Comparison of ENCODE assay signal across 8 mouse cellular contexts in the genomic region with DNA sequence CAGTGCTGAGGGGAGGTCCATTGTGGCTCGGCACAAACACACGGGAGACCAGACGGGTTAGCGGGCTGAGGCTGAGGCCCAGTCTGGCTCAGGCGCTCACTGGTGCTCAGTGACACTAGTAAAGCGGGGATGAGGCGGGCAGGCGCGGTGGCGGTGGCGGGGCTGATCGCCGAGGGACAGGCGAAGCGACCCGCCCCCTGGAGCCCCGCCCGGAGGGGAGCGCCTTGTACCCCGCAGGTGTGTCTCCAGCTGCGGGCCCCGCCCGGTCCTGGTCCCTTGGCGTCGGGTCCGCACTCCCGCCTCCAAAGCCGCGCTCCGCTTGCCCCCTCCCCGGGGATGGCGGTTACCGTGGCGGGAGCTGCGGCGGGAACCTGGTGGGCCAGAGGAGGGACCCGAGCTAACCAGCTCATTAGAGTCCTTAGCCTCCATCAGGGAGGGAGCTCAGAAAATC. TPM values are rescaled to one million over a fixed set of nuclear protein-coding genes. Genes with fewer than 3 reads are reported as not detected.
A peak's percentile ranks its signal among the peaks of the same experiment; 100 is the strongest.
DNase-seq lines count a peak whose midpoint lies in the region; ATAC-seq and TF ChIP-seq lines count a peak whose summit lies in the region.

No protein-coding gene starts in this region.

- H3K9ac ChIP-seq in CH12.LX (ENCODE audit: insufficient read depth, low read depth), result peak overlapping the region; percentile 73
- peak overlapping the region; percentile 93 for H3K9ac ChIP-seq in heart, embryonic 16.5 days (ENCODE audit: low read length)

- peaks cover 9 to 22% of the 10 kb centered on the region in 2 experiments for H3K36me3 ChIP-seq in CH12.LX (replicated peaks in 1 of 2; ENCODE audit: control insufficient read depth in 1 of 2, insufficient read depth in 1 of 2, low read length in 1 of 2)
- H3K36me3 ChIP-seq in heart, embryonic 16.5 days (ENCODE audit: control insufficient read depth, insufficient read depth), result peaks cover 9% of the 10 kb centered on the region
- H3K36me3 ChIP-seq in spleen, adult 2 months (ENCODE audit: control insufficient read depth, insufficient read depth, low read length), result peaks cover 2% of the 10 kb centered on the region; the same call in 1 of the 2 replicates

- TF ChIP-seq RAD21 in CH12.LX (IDR thresholded peaks at IDR 0.05; ENCODE audit: low read depth, low read length), result no peak

- peaks cover 2 to 33% of the 10 kb centered on the region in 2 experiments; a peak in 3 of 4 replicates for H3K4me1 ChIP-seq in CH12.LX (ENCODE audit: control insufficient read depth in 1 of 2, insufficient read depth in 2 of 2)
- H3K4me1 ChIP-seq in heart, embryonic 16.5 days (ENCODE audit: control insufficient read depth, insufficient read depth, low read length), result peaks cover 13% of the 10 kb centered on the region; the same call in 1 of the 2 replicates
- peaks cover 6% of the 10 kb centered on the region for H3K4me1 ChIP-seq in spleen, adult 2 months (ENCODE audit: control insufficient read depth, insufficient read depth, insufficient read length)

- no peaks in the 10 kb centered on the region for H3K27me3 ChIP-seq in CH12.LX (replicated peaks)
- no peaks in the 10 kb centered on the region for H3K27me3 ChIP-seq in heart, embryonic 16.5 days (ENCODE audit: control insufficient read depth, insufficient read depth, low read length)
- H3K27me3 ChIP-seq in spleen, adult 2 months (ENCODE audit: control insufficient read depth, insufficient read depth, low read length), result no peaks in the 10 kb centered on the region

- peak overlapping the region; percentile 81 for H3K27ac ChIP-seq in CH12.LX (ENCODE audit: insufficient read depth, low read depth)
- H3K27ac ChIP-seq in heart, embryonic 16.5 days (ENCODE audit: low read length), result peak overlapping the region; percentile 78
- peak overlapping the region; percentile 35; the same call in 1 of the 2 replicates for H3K27ac ChIP-seq in spleen, adult 2 months (ENCODE audit: insufficient read depth, low read length)

- WGBS in heart, embryonic 16.5 days, result 1% methylated on average over 27 of the region's 37 CpGs
- WGBS in large intestine, adult 2 months, result under 1% methylated on average over 27 of the region's 37 CpGs
- WGBS in spleen, adult 2 months, result under 1% methylated on average over 37 of the region's 37 CpGs

- dilution Hi-C loops in CH12.LX (cut with MboI; ENCODE audit: extremely low pct_ligation_motif_present, extremely low pct_unique_long_range_greater_than_20kb, low sequenced_read_pairs), result no loop called here

- DNase-seq in A20 (ENCODE audit: low read depth, low spot score) (peak; percentile 87), CH12.LX (ENCODE audit: extremely low read depth) (peak; percentile 48)
- DNase-seq in large intestine, adult 2 months (ENCODE audit: low read depth, low spot score), result peak; percentile 6
- peak in 1 of 2 experiments; percentile 37 for DNase-seq in spleen, adult 2 months (ENCODE audit: low read depth in 1 of 2, low spot score in 2 of 2)
- no peak for DNase-seq in layer of hippocampus, postnatal 25 days (ENCODE audit: extremely low spot score in 1 of 2, low spot score in 1 of 2)

- peaks cover 30% of the 10 kb centered on the region for H3K79me2 ChIP-seq in CH12.LX (replicated peaks; ENCODE audit: control insufficient read depth, extremely low read depth, insufficient read depth, poor library complexity, severe bottlenecking)

- H3K9me3 ChIP-seq in CH12.LX (replicated peaks; ENCODE audit: low read length), result no peaks in the 10 kb centered on the region
- no peaks in the 10 kb centered on the region for H3K9me3 ChIP-seq in heart, embryonic 16.5 days (replicated peaks; ENCODE audit: control insufficient read depth, low read length)

- TF ChIP-seq POLR2A in CH12.LX (IDR thresholded peaks at IDR 0.05; ENCODE audit: low read depth, low read length), result no peak; the same call in 1 of the 2 replicates
- TF ChIP-seq POLR2A in spleen, adult 2 months (IDR thresholded peaks at IDR 0.05; ENCODE audit: low read depth, low read length), result no peak

- peak overlapping the region; percentile 77 to 98 (median 97) for H3K4me3 ChIP-seq in CH12.LX (replicated peaks in 1 of 3; ENCODE audit: low read depth in 2 of 3, low read length in 2 of 3, poor library complexity in 1 of 3)
- peak overlapping the region; percentile 94 for H3K4me3 ChIP-seq in heart, embryonic 16.5 days (ENCODE audit: low read length)
- H3K4me3 ChIP-seq in spleen, adult 2 months (ENCODE audit: extremely low read depth, insufficient read depth, insufficient read length), result peak overlapping the region; percentile 87

- peak overlapping the region; percentile 75; the same call in 1 of the 2 replicates for H3K4me2 ChIP-seq in CH12.LX (ENCODE audit: insufficient read depth, low read depth, poor library complexity, severe bottlenecking)
- peak overlapping the region; percentile 84 for H3K4me2 ChIP-seq in heart, embryonic 16.5 days (ENCODE audit: low read depth, low read length)

- no peak for TF ChIP-seq EP300 in CH12.LX (IDR thresholded peaks at IDR 0.05; ENCODE audit: low read length)

- ATAC-seq in common myeloid progenitor, adult 5-6 weeks (replicated peaks; ENCODE audit: low read depth, poor library complexity, severe bottlenecking), result peak; percentile 41
- ATAC-seq in heart, embryonic 16.5 days (replicated peaks; ENCODE audit: extremely low read depth, insufficient read depth, low FRiP score), result peak; percentile 78
- ATAC-seq in megakaryocyte, adult 5-6 weeks (ENCODE audit: poor library complexity, severe bottlenecking), result peak; percentile 45

- no peak for TF ChIP-seq CTCF in CH12.LX (conservative IDR thresholded peaks at IDR 0.05 in 1 of 2, IDR thresholded peaks at IDR 0.05 in 1 of 2; ENCODE audit: low read depth in 2 of 2, low read length in 2 of 2)
- TF ChIP-seq CTCF in spleen, adult 2 months (IDR thresholded peaks at IDR 0.05; ENCODE audit: extremely low read depth, insufficient read depth, insufficient read length, insufficient replicate concordance), result no peak

- in situ Hi-C loops in CH12.LX (cut with MboI; ENCODE audit: low pct_ligation_motif_present, low pct_unique_long_range_greater_than_20kb, low sequenced_read_pairs), result no loop called here

TF ChIP-seq in CH12.LX, 34 proteins besides CTCF, POLR2A, EP300 and RAD21:
- TF ChIP-seq MAZ (IDR thresholded peaks at IDR 0.05; ENCODE audit: low read depth, low read length), result 0 out of 2 replicates have a peak, but pooled peaks have one; percentile 56
- no peak for TF ChIP-seq POLR2AphosphoS2 (IDR thresholded peaks at IDR 0.05; ENCODE audit: low read depth, low read length)

RNA-seq across cellular contexts. Expression of gene Plk4, which starts 0.6 kb away (rescaled TPM):
- total RNA-seq in CH12.LX (2012; rRNA removed), result 39.2 and 41.1 TPM in 2 replicates
- 43.2 and 46.0 TPM in 2 replicates for total RNA-seq in CH12.LX (2014; rRNA removed)
- polyA plus RNA-seq in CH12.LX (2012; ENCODE audit: insufficient read length, low read depth), result 36.3 and 39.0 TPM in 2 replicates
- 84.9 and 96.4 TPM in 2 replicates for total RNA-seq in common myeloid progenitor, adult 5-6 weeks (2017)
- 36.5 TPM in 2 replicates for polyA plus RNA-seq in heart, embryonic 16.5 days (2015; fragmentation: Nextera tagmentation; extraction: Ambion mirVana)
- polyA plus RNA-seq in large intestine, adult 2 months (2012; rRNA removed), result 4.4 and 6.4 TPM in 2 replicates
- 63.2 and 77.6 TPM in 2 replicates for total RNA-seq in megakaryocyte, adult 5-6 weeks (2015)
- total RNA-seq in megakaryocyte, adult 5-6 weeks (2017), result 67.1 and 93.7 TPM in 2 replicates
- polyA plus RNA-seq in spleen, adult 2 months (2012; rRNA removed), result 2.7 and 3.3 TPM in 2 replicates
- total RNA-seq in layer of hippocampus, postnatal 25 days (2021), result 1 to 10 TPM; 3.6 to 4.2 TPM

RNA-seq across cellular contexts. Expression of gene Mfsd8, which starts 46.3 kb away (rescaled TPM):
- total RNA-seq in CH12.LX (2012; rRNA removed), result 3.8 and 4.1 TPM in 2 replicates
- total RNA-seq in CH12.LX (2014; rRNA removed), result 7.7 and 8.0 TPM in 2 replicates
- 6.0 and 10.0 TPM in 2 replicates for polyA plus RNA-seq in CH12.LX (2012; ENCODE audit: insufficient read length, low read depth)
- 6.5 and 7.8 TPM in 2 replicates for total RNA-seq in common myeloid progenitor, adult 5-6 weeks (2017)
- polyA plus RNA-seq in heart, embryonic 16.5 days (2015; fragmentation: Nextera tagmentation; extraction: Ambion mirVana), result 6.9 and 8.6 TPM in 2 replicates
- polyA plus RNA-seq in large intestine, adult 2 months (2012; rRNA removed), result 3.1 and 4.7 TPM in 2 replicates
- total RNA-seq in megakaryocyte, adult 5-6 weeks (2015), result 16.3 and 17.0 TPM in 2 replicates
- 5.7 and 7.1 TPM in 2 replicates for total RNA-seq in megakaryocyte, adult 5-6 weeks (2017)
- 1.9 and 2.6 TPM in 2 replicates for polyA plus RNA-seq in spleen, adult 2 months (2012; rRNA removed)
- 10 to 100 TPM; 19.5 to 20.1 TPM for total RNA-seq in layer of hippocampus, postnatal 25 days (2021)

RNA-seq across cellular contexts. Expression of gene Abhd18, which starts 46.4 kb away (rescaled TPM):
- 3.2 and 8.5 TPM in 2 replicates for total RNA-seq in CH12.LX (2012; rRNA removed)
- 12.2 and 13.4 TPM in 2 replicates for total RNA-seq in CH12.LX (2014; rRNA removed)
- polyA plus RNA-seq in CH12.LX (2012; ENCODE audit: insufficient read length, low read depth), result 3.7 and 4.7 TPM in 2 replicates
- total RNA-seq in common myeloid progenitor, adult 5-6 weeks (2017), result 5.0 and 12.1 TPM in 2 replicates
- 16.6 and 20.1 TPM in 2 replicates for polyA plus RNA-seq in heart, embryonic 16.5 days (2015; fragmentation: Nextera tagmentation; extraction: Ambion mirVana)
- polyA plus RNA-seq in large intestine, adult 2 months (2012; rRNA removed), result 2.9 and 6.7 TPM in 2 replicates
- 6.2 and 8.1 TPM in 2 replicates for total RNA-seq in megakaryocyte, adult 5-6 weeks (2015)
- 5.3 and 5.7 TPM in 2 replicates for total RNA-seq in megakaryocyte, adult 5-6 weeks (2017)
- polyA plus RNA-seq in spleen, adult 2 months (2012; rRNA removed), result 1.2 and 1.4 TPM in 2 replicates
- total RNA-seq in layer of hippocampus, postnatal 25 days (2021), result 10 to 100 TPM; 12.2 to 14.6 TPM

RNA-seq across cellular contexts. Expression of gene Hspa4l, which starts 56.1 kb away (rescaled TPM):
- total RNA-seq in CH12.LX (2012; rRNA removed), result 4.4 and 5.3 TPM in 2 replicates
- total RNA-seq in CH12.LX (2014; rRNA removed), result 1.7 and 2.1 TPM in 2 replicates
- polyA plus RNA-seq in CH12.LX (2012; ENCODE audit: insufficient read length, low read depth), result 2.3 and 3.8 TPM in 2 replicates
- total RNA-seq in common myeloid progenitor, adult 5-6 weeks (2017), result 47.0 and 94.6 TPM in 2 replicates
- polyA plus RNA-seq in heart, embryonic 16.5 days (2015; fragmentation: Nextera tagmentation; extraction: Ambion mirVana), result 35.7 and 37.7 TPM in 2 replicates
- 3.6 and 6.0 TPM in 2 replicates for polyA plus RNA-seq in large intestine, adult 2 months (2012; rRNA removed)
- 33.4 and 40.1 TPM in 2 replicates for total RNA-seq in megakaryocyte, adult 5-6 weeks (2015)
- total RNA-seq in megakaryocyte, adult 5-6 weeks (2017), result 46.1 and 46.7 TPM in 2 replicates
- 7.8 and 10.1 TPM in 2 replicates for polyA plus RNA-seq in spleen, adult 2 months (2012; rRNA removed)
- 100 to 1,000 TPM; 143 to 145 TPM for total RNA-seq in layer of hippocampus, postnatal 25 days (2021)

Comparison
In these comparisons a context has a peak if more than half of its experiments do, and no peak if none do; other contexts are left out.
1. DNase-seq: peak in A20 (single experiment), CH12.LX (single experiment) and large intestine, adult 2 months (single experiment); none in layer of hippocampus, postnatal 25 days (0 of 2).
2. RNA of gene Plk4, which starts 0.6 kb away (total RNA-seq): 84.9 to 96.4 TPM in common myeloid progenitor, adult 5-6 weeks, 63.2 to 93.7 TPM in megakaryocyte, adult 5-6 weeks and 39.2 to 46.0 TPM in CH12.LX; 3.6 to 4.2 TPM in layer of hippocampus, postnatal 25 days; every median in the first group is over 4 times any median in the second.
3. Peak in every context shown above with its lines, with median percentiles within 50 percentile points of each other: H3K27ac ChIP-seq, H3K4me3 ChIP-seq and ATAC-seq.